Mouse (Mus musculus): Measurements from ENCODE around the gene Hdac9. TPM values are rescaled to one million over a fixed set of nuclear protein-coding genes. Genes with fewer than 3 reads are reported as not detected.
A peak's percentile ranks its signal among the peaks of the same experiment; 100 is the strongest.
"Not testable (repeated sequence)": the region's sequence is repeated elsewhere in the genome, so short reads cannot be mapped to it uniquely, and the experiment has no call there.

Gene Hdac9
- polyA plus RNA-seq, 1 experiment from 2014 or later: 11.4 TPM

DNA sequence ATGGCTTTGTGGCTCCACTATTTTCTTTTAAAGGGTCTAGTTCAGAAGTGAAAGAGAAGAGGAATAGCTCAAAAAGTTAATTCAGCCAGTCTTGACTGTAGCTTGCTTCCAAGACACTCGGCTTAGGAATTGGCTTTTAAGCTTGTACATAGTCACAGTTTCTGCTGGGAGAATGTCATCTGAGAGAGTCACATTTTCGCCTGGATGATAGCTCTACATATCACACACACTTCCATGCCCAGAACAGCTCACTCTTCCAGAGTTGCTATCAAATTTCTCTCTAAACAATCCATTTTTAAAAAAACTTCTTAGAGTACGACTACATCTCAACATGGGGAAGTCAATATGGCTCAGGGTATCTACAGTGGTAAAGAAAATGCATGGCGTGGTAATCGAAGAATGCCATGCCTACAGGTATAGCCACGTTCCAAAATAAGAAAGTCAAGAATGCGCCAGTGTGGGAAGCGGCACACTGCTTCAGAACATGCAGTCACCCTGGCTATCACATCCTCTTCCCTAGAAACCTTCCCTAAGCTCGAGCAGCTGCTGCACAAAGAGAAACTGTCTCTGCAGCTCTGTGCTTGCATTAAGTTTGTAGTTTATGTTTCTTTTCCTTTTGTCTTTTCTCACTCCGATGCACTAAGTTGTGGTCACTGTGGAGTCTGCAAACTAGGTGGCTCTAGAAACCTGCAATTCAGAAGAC, 443.8 kb downstream of the Hdac9 start:
- Histone ChIP-seq H3K36me3 (no peaks in the 10 kb centered on the region), H3K27me3 (replicated peaks) (no peaks in the 10 kb centered on the region), H3K4me1 (no peaks in the 10 kb centered on the region), H3K4me3 (replicated peaks) (no peak overlapping the region), H3K9ac (replicated peaks) (no peak overlapping the region), H3K9me3 (replicated peaks) (no peaks in the 10 kb centered on the region), H3K4me2 (no peak overlapping the region), H3K27ac (replicated peaks) (no peak overlapping the region)
- ATAC-seq (ENCODE audit: low FRiP score): no peak
- 85% methylated on average over 10 of the region's 10 CpGs for WGBS

DNA sequence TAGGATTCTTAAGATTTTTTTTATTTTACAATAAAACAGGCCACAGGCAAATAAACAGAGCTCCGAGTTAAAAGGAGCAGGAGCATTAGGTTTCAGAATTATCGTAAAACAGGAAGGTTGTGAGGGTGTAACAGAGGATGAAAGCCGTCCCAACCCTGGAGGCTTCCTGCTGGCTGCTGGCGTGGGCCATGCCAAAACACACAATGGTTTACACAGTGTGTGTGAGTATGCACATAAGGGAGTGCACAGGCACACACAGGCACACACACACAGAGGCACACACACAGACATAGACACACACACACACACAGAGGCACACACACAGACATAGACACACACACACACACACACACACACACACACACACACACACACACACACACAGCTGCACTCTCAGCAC, 444.4 kb downstream of the Hdac9 start:
- H3K4me1 ChIP-seq: no peaks in the 10 kb centered on the region
- H3K4me3 ChIP-seq (replicated peaks): no peak overlapping the region
- H3K4me2 ChIP-seq: no peak overlapping the region
- no peaks in the 10 kb centered on the region for H3K36me3 ChIP-seq
- H3K9ac ChIP-seq (replicated peaks): no peak overlapping the region
- no peak for ATAC-seq (ENCODE audit: low FRiP score)
- no peaks in the 10 kb centered on the region for H3K9me3 ChIP-seq (replicated peaks)
- 46% methylated on average over 4 of the region's 4 CpGs for WGBS
- H3K27me3 ChIP-seq (replicated peaks): no peaks in the 10 kb centered on the region
- H3K27ac ChIP-seq (replicated peaks): no peak overlapping the region

DNA sequence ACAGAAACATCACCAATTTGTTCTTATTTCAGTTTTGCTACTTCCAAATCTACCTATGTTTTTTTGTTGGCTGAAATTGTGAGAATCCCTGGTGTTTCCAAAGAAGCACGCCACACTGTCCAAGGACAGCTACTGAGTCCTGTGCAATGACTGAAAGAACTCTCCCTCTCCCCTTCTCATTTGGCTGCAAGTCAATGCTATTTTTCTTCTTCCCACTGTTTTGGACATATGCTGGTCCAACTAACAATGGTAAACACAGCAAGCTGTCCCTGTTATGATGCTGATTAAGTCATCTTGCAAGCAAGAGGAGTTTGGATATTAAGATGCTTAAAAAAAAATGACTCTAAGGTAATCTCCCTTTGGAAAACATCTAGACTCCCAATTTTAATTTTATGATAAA, 455.2 kb downstream of the Hdac9 start:
- H3K4me1 ChIP-seq: no peaks in the 10 kb centered on the region
- no peak overlapping the region for H3K27ac ChIP-seq (replicated peaks)
- no peak overlapping the region for H3K4me2 ChIP-seq
- H3K36me3 ChIP-seq: no peaks in the 10 kb centered on the region
- no peak overlapping the region for H3K9ac ChIP-seq (replicated peaks)
- no peak overlapping the region for H3K4me3 ChIP-seq (replicated peaks)
- ATAC-seq (ENCODE audit: low FRiP score): no peak
- 56% methylated on average over 1 of the region's 1 CpGs for WGBS
- H3K9me3 ChIP-seq (replicated peaks): no peaks in the 10 kb centered on the region
- H3K27me3 ChIP-seq (replicated peaks): no peaks in the 10 kb centered on the region

DNA sequence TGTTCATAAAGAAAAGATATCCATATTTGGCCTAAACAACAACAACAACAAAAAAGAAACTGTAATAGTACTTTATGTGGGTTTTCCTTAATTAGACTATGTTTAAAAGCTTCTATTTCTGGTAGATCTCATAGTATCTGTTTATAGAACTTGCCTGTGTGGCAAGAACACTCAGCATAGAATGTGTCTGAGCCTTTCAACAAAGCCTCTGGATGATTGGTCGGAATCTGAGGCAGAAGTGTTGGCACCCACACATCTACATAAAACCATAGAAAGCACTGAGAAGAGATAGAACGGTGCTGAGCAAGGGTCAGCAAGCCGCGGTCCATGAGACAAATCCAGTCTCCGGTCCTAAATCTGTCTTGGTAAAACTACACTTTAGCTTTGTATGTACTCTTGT, 464.3 kb downstream of the Hdac9 start:
- Histone ChIP-seq H3K9ac (replicated peaks) (no peak overlapping the region), H3K4me1 (no peaks in the 10 kb centered on the region), H3K36me3 (no peaks in the 10 kb centered on the region), H3K27me3 (replicated peaks) (no peaks in the 10 kb centered on the region), H3K27ac (replicated peaks) (no peak overlapping the region), H3K9me3 (replicated peaks) (no peaks in the 10 kb centered on the region), H3K4me2 (no peak overlapping the region), H3K4me3 (replicated peaks) (no peak overlapping the region)
- WGBS: 86% methylated on average over 5 of the region's 5 CpGs
- no peak for ATAC-seq (ENCODE audit: low FRiP score)

DNA sequence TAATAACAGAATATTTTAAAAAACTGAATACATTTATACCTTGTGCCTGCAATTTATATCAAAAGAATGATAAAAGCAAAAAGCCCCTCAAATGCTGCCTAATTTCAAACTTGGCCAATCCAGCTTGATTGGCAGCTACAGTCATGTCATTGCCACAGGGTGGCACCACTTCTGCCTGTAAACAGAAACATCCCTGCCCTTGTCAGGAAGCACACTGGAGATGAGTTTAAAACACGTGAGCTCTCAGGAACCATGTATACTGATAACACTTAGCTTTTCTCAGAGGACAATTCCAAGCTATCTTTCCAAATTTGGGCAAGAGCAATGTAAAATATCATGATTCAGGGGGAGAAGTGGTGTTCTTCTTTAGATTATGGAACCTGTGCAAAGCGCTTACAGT, 465.7 kb downstream of the Hdac9 start:
- Histone ChIP-seq H3K9ac (replicated peaks) (no peak overlapping the region), H3K36me3 (no peaks in the 10 kb centered on the region), H3K27ac (replicated peaks) (no peak overlapping the region), H3K4me2 (no peak overlapping the region), H3K27me3 (replicated peaks) (no peaks in the 10 kb centered on the region), H3K9me3 (replicated peaks) (no peaks in the 10 kb centered on the region), H3K4me1 (no peaks in the 10 kb centered on the region), H3K4me3 (replicated peaks) (no peak overlapping the region)
- WGBS: 53% methylated on average over 2 of the region's 2 CpGs
- ATAC-seq (ENCODE audit: low FRiP score): no peak

DNA sequence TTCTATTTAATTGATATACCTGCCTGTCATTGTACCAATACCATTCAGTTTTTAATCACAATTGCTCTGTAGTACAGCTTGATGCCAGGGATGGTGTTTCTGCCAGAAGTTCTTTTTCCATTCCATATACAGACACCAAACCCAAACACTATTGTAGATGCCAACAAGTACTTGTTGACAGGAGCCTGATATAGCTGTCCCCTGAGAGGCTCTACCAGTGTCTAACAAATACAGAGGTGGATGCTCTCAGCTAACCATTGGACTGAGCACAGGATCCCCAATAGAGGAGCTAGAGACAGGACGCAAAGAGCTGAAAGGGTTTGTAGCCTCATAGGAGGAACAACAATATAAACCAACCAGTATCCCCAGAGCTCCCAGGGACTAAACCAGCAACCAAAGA, 472.2 kb downstream of the Hdac9 start:
- H3K27me3 ChIP-seq (replicated peaks); H3K4me2 ChIP-seq; H3K27ac ChIP-seq (replicated peaks); H3K36me3 ChIP-seq; H3K4me3 ChIP-seq (replicated peaks); H3K9ac ChIP-seq (replicated peaks); H3K4me1 ChIP-seq; ATAC-seq (ENCODE audit: low FRiP score); H3K9me3 ChIP-seq (replicated peaks): not testable (repeated sequence)
- 97% methylated on average over 1 of the region's 1 CpGs for WGBS

DNA sequence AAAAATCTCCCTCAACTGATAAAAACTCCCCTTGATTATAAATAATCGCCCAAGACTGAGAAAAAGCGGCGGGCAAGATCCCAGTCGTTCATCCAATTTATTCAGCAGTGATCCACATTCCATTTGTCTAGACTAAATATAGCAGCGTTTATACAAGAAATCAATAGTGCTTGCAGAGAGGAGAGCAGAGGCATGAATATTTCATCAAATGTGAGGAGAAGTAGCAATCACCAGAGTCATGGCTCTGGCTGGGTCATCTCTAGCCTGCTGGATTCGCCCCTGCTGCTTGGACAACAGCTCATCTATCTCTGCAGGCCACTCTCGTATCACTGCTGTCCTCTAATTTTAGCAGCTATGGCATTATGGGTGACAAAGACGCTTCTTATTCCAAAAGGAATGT, 476.0 kb downstream of the Hdac9 start:
- no peaks in the 10 kb centered on the region for H3K9me3 ChIP-seq (replicated peaks)
- no peak overlapping the region for H3K27ac ChIP-seq (replicated peaks)
- no peak overlapping the region for H3K4me3 ChIP-seq (replicated peaks)
- H3K9ac ChIP-seq (replicated peaks): no peak overlapping the region
- no peaks in the 10 kb centered on the region for H3K36me3 ChIP-seq
- no peak for ATAC-seq (ENCODE audit: low FRiP score)
- no peaks in the 10 kb centered on the region for H3K27me3 ChIP-seq (replicated peaks)
- 69% methylated on average over 8 of the region's 8 CpGs for WGBS
- H3K4me1 ChIP-seq: no peaks in the 10 kb centered on the region
- H3K4me2 ChIP-seq: no peak overlapping the region

DNA sequence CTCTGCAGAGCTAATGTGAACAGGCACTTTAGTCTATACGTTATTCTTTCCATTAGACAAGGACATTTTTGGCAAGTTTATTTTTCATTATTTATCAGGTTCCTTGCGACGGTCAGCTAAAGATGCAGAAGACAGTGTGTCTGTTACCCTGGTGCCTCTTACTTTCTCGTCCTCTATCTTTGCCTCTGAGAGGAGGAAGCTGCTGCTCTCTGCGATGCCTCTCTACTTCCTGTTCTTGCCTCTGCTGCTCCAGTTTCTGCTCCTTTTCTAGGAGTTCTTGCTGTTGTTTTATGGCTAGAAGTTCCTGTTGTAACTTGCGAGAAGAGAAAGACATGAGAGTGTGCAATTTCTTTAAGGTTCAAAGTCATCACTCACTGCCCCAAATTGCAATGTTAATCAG, 484.0 kb downstream of the Hdac9 start:
- Histone ChIP-seq H3K36me3 (no peaks in the 10 kb centered on the region), H3K4me2 (no peak overlapping the region), H3K9me3 (replicated peaks) (no peaks in the 10 kb centered on the region), H3K4me3 (replicated peaks) (no peak overlapping the region), H3K9ac (replicated peaks) (no peak overlapping the region), H3K27ac (replicated peaks) (no peak overlapping the region), H3K27me3 (replicated peaks) (no peaks in the 10 kb centered on the region), H3K4me1 (no peaks in the 10 kb centered on the region)
- 72% methylated on average over 6 of the region's 6 CpGs for whole genome bisulfite sequencing
- ATAC-seq (ENCODE audit: low FRiP score): no peak

DNA sequence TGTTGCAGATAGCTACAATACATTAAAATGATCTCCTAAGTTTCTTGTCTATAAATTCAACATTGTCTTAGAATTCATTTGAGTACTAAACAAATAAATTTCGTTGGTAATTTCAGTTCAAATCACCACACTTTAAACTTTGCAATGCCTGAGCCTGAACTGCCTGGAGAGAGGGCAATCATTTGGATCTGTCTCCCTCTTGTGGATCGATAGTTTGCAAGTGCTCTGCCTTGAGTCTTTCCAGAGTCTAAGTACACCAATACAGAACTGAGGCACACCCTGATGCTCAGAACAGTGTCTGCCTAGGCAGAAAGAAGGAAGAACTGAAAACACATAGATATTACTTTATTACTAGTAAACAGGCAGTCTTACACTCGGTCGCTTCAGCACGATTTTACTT, 484.4 kb downstream of the Hdac9 start:
- peak; percentile 79; the same call in 1 of the 2 replicates for ATAC-seq (ENCODE audit: low FRiP score)
- H3K27ac ChIP-seq (replicated peaks): no peak overlapping the region
- 62% methylated on average over 5 of the region's 5 CpGs for WGBS

DNA sequence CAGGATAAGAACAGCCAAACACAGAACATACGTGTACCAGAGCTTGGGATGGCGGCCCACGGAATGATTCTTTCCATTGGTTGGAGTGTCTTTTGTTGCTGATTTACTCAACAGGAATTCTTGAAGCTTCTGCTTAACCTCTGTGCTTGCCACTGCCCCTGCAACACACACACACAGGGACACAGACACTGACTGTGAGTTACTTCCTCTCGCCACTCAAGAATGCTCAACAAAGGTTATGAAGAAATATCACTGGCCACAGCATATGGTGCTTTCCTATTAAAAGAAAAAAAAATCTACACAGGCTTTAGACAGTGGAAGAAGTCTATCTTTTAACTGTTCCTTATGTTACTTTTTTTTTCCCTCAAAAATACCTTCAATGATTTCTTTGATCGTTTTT, 485.1 kb downstream of the Hdac9 start:
- Histone ChIP-seq H3K27me3 (replicated peaks) (no peaks in the 10 kb centered on the region), H3K4me3 (replicated peaks) (no peak overlapping the region), H3K36me3 (no peaks in the 10 kb centered on the region), H3K27ac (replicated peaks) (no peak overlapping the region), H3K4me2 (no peak overlapping the region), H3K9ac (replicated peaks) (no peak overlapping the region), H3K9me3 (replicated peaks) (no peaks in the 10 kb centered on the region), H3K4me1 (no peaks in the 10 kb centered on the region)
- no peak for ATAC-seq (ENCODE audit: low FRiP score)
- WGBS: 83% methylated on average over 5 of the region's 5 CpGs

More for the DNA sequence above, 484.4 kb downstream of the Hdac9 start:
- Histone ChIP-seq H3K27me3 (replicated peaks) (no peaks in the 10 kb centered on the region), H3K4me2 (no peak overlapping the region), H3K9ac (replicated peaks) (no peak overlapping the region), H3K9me3 (replicated peaks) (no peaks in the 10 kb centered on the region), H3K36me3 (no peaks in the 10 kb centered on the region), H3K4me3 (replicated peaks) (no peak overlapping the region), H3K4me1 (no peaks in the 10 kb centered on the region)

DNA sequence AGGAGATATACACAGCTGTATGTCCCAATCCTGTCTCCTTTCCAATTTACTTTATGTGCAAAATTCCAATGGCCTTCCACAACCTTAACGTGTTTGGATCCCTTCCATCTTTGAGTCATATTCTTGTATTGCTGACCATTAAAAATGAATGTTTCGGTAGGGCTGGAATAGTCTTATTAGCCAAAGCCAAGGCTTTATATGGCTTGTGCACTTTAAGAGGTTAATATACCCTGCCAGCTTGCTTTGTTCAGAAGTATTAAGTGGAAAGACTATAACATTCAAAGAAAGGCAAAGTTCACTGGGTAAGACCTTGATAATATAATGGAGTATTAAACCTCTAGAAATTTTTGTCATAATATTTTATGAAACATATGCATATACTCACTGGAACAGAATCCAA, 491.4 kb downstream of the Hdac9 start:
- Histone ChIP-seq H3K27ac (replicated peaks) (no peak overlapping the region), H3K4me3 (replicated peaks) (no peak overlapping the region), H3K27me3 (replicated peaks) (no peaks in the 10 kb centered on the region), H3K4me2 (no peak overlapping the region), H3K36me3 (no peaks in the 10 kb centered on the region), H3K4me1 (no peaks in the 10 kb centered on the region), H3K9ac (replicated peaks) (no peak overlapping the region), H3K9me3 (replicated peaks) (no peaks in the 10 kb centered on the region)
- WGBS: 87% methylated on average over 2 of the region's 2 CpGs
- no peak for ATAC-seq (ENCODE audit: low FRiP score)

DNA sequence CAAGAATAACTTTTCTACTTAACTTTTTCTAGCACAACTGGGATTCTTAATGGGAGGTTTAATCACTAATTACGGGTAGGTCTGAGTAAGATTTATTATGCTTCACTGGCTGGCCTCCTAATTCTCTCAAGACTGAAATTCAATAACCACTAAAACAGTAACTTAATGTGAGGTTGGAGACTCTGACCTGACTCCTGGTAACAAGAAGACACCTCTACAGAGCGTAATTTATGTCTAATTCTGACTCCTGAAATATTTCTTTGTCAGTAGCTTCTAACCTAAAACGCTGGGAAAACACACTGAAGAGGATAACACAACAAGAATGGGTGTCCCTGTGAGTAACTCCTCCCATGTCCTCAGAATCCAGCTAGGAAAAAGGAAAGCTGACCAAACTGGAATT, 508.8 kb downstream of the Hdac9 start:
- no peaks in the 10 kb centered on the region for H3K4me1 ChIP-seq
- no peak overlapping the region for H3K27ac ChIP-seq (replicated peaks)
- H3K36me3 ChIP-seq: no peaks in the 10 kb centered on the region
- no peaks in the 10 kb centered on the region for H3K9me3 ChIP-seq (replicated peaks)
- ATAC-seq (ENCODE audit: low FRiP score): no peak
- H3K4me3 ChIP-seq (replicated peaks): no peak overlapping the region
- no peak overlapping the region for H3K4me2 ChIP-seq
- 50% methylated on average over 3 of the region's 3 CpGs for WGBS
- no peak overlapping the region for H3K9ac ChIP-seq (replicated peaks)
- H3K27me3 ChIP-seq (replicated peaks): no peaks in the 10 kb centered on the region

DNA sequence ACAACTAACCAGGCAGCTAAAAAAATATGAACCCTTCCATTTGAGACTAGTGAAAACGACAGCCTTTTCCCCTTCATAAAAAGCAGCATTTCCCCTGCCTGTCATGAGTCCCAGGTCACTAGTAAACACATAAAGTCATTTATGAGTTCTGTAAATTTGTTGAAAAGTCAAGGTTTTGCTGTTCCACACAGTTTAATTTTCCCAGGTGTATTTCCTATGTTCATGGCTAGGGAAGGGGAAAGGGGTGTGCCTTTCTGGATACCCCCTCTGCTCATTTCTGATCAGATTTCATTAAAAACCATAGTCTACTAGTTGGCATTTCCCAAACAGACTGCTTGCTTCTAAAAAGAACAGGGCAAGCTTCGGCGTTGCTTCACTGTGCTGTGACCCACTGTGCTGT, 509.8 kb downstream of the Hdac9 start:
- no peaks in the 10 kb centered on the region for H3K27me3 ChIP-seq (replicated peaks)
- H3K27ac ChIP-seq (replicated peaks): no peak overlapping the region
- no peaks in the 10 kb centered on the region for H3K4me1 ChIP-seq
- H3K9ac ChIP-seq (replicated peaks): no peak overlapping the region
- no peak overlapping the region for H3K4me2 ChIP-seq
- no peak for ATAC-seq (ENCODE audit: low FRiP score)
- H3K36me3 ChIP-seq: no peaks in the 10 kb centered on the region
- no peak overlapping the region for H3K4me3 ChIP-seq (replicated peaks)
- no peaks in the 10 kb centered on the region for H3K9me3 ChIP-seq (replicated peaks)
- WGBS: 75% methylated on average over 3 of the region's 3 CpGs

Measured in neural tube, embryonic 15.5 days (tissue).